Mouse (Mus musculus) liver, postnatal 0 days (tissue): ENCODE measurements around the gene Srgap1. TPM values are rescaled to one million over a fixed set of nuclear protein-coding genes. Genes with fewer than 3 reads are reported as not detected.

Experiments
- ATAC-seq: fragments of 200-750 bp; cut with Nextera tagmentation; 2 replicates; pipeline ENCODE4 v1.8.0; 2017; ENCODE audit warnings: mild to moderate bottlenecking, moderate library complexity
- DNase-seq: peaks from one replicate; pipeline ENCODE4 v3.0.0-alpha.2; 2016
- H3K27ac ChIP-seq: fragments of 300-500 bp; sonication (generic); 2 replicates; pipeline ENCODE4 v1.5.1; 2014; ENCODE audit warnings: antibody characterized with exemption, moderate library complexity, mild to moderate bottlenecking, low read depth
- H3K27me3 ChIP-seq: fragments of 300-500 bp; sonication (generic); 2 replicates; pipeline ENCODE4 v1.6.1; 2014; ENCODE audit warnings: low read length, control low read depth, mixed read lengths; ENCODE audit not compliant: insufficient read depth
- H3K36me3 ChIP-seq: fragments of 300-500 bp; sonication (generic); replicated peaks from 2 replicates; pipeline ENCODE4 v1.6.1; 2014; ENCODE audit warnings: mild to moderate bottlenecking, control low read depth, low read length, moderate library complexity, mixed read lengths; ENCODE audit not compliant: insufficient read depth
- H3K4me1 ChIP-seq: fragments of 300-500 bp; sonication (generic); 2 replicates; pipeline ENCODE4 v1.6.1; 2014; ENCODE audit warnings: antibody characterized with exemption, mild to moderate bottlenecking, control low read depth; ENCODE audit not compliant: insufficient read depth
- H3K4me2 ChIP-seq: fragments of 300-500 bp; sonication (generic); 2 replicates; pipeline ENCODE4 v1.6.1; 2014; ENCODE audit warnings: low read depth, mild to moderate bottlenecking, low read length, moderate library complexity, mixed read lengths
- H3K4me3 ChIP-seq: fragments of 300-500 bp; sonication (generic); 2 replicates; pipeline ENCODE4 v1.5.1; 2014; ENCODE audit warnings: low read depth, low read length
- H3K9ac ChIP-seq: fragments of 300-500 bp; sonication (generic); replicated peaks from 2 replicates; pipeline ENCODE4 v1.6.1; 2014; ENCODE audit warnings: mild to moderate bottlenecking, moderate library complexity
- H3K9me3 ChIP-seq: fragments of 300-500 bp; sonication (generic); 2 replicates; pipeline ENCODE4 v1.6.1; 2016; ENCODE audit warnings: mild to moderate bottlenecking, control low read depth, low read length, mixed read lengths
- CTCF ChIP-seq: sonication (generic); IDR thresholded peaks from 2 replicates; pipeline ENCODE4 v1.5.1; 2016; ENCODE audit warnings: antibody characterized with exemption, low read depth
- EP300 ChIP-seq: IDR thresholded peaks from 2 replicates; pipeline ENCODE4 v1.6.1; 2016; ENCODE audit warnings: antibody characterized with exemption, low read depth, mild to moderate bottlenecking
- WGBS: fragments of 180-500 bp; shearing (Covaris S2); extraction: QIAGEN DNeasy Blood & Tissue Kit; methylation state at CpG from one replicate; pipeline ENCODE4 v1.1.7; 2014; ENCODE audit not compliant: insufficient replicate concordance; 5-methylcytosine and 5-hydroxymethylcytosine counted together
- polyA plus RNA-seq: library from polyadenylated mRNA; unstranded; fragments of >200 nt; fragmentation: Nextera tagmentation; extraction: Ambion mirVana; gene quantifications from 2 replicates; pipeline ENCODE4 v1.2.1, GENCODE M21; 2015

Srgap1 gene
- polyA plus RNA-seq, 1 experiment from 2014 or later = 0.90 TPM

- no peaks in the 10 kb centered on the region for H3K27me3 ChIP-seq
- 84% methylated on average over 13 of the region's 13 CpGs for WGBS
- H3K4me2 ChIP-seq = no peak overlapping the region
- no peaks in the 10 kb centered on the region for H3K36me3 ChIP-seq
- H3K4me1 ChIP-seq = no peaks in the 10 kb centered on the region
- no peak overlapping the region for H3K4me3 ChIP-seq
- H3K9ac ChIP-seq = no peak overlapping the region
- TF ChIP-seq CTCF (no peak), EP300 (no peak)
- no peak for ATAC-seq
- H3K27ac ChIP-seq = no peak overlapping the region
- DNase-seq = no peak
- no peaks in the 10 kb centered on the region for H3K9me3 ChIP-seq
These were observed 242.6 kb downstream of the Srgap1 start for GRCm38 (mm10) chr10:121804551-121804950.

DNA sequence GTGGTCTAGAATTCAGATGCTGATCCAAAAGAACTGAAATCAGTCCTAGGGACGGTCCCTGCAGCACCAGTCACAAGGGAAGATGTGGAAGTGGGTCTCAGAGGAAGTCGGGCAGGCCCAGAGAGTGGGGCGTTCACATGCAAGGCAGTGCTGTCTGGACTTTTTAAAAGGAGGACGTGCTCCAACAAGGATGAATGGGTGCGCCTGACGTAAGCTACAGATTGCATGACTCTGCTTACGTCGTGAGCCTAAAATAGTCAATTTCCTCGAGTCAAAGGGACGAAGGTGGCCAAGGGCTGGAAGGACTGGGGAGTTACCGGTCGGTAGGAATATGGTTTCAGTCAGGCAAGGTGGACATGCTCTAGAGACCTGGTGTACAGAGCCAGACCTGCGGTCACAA, 247.1 kb downstream of the Srgap1 start:
- no peak for TF ChIP-seq CTCF
- TF ChIP-seq EP300 = no peak
- ATAC-seq (no peak), DNase-seq (no peak)
- no peaks in the 10 kb centered on the region for H3K27me3 ChIP-seq
- H3K9me3 ChIP-seq = no peaks in the 10 kb centered on the region
- H3K4me1 ChIP-seq = 0 out of 2 replicates have a peak, but pooled peaks cover 6% of the 10 kb centered on the region
- H3K27ac ChIP-seq = no peak overlapping the region
- 82% methylated on average over 13 of the region's 13 CpGs for WGBS
- H3K36me3 ChIP-seq = no peaks in the 10 kb centered on the region
- H3K9ac ChIP-seq = no peak overlapping the region
- no peak overlapping the region for H3K4me3 ChIP-seq
- no peak overlapping the region for H3K4me2 ChIP-seq

- no peak overlapping the region for H3K9ac ChIP-seq
- no peaks in the 10 kb centered on the region for H3K36me3 ChIP-seq
- H3K4me3 ChIP-seq = no peak overlapping the region
- H3K27ac ChIP-seq = no peak overlapping the region
- TF ChIP-seq EP300 (no peak), CTCF (peak; percentile 14; the same call in 1 of the 2 replicates)
- H3K4me2 ChIP-seq = peak overlapping the region; percentile 7; the same call in 1 of the 2 replicates
- 0 out of 2 replicates have a peak, but pooled peaks cover 6% of the 10 kb centered on the region for H3K4me1 ChIP-seq
- no peaks in the 10 kb centered on the region for H3K27me3 ChIP-seq
- WGBS = 40% methylated on average over 8 of the region's 8 CpGs
- DNase-seq (peak; percentile 58), ATAC-seq (peak; percentile 82)
- no peaks in the 10 kb centered on the region for H3K9me3 ChIP-seq
These were observed 250.9 kb downstream of the Srgap1 start for GRCm38 (mm10) chr10:121796027-121796802.

- TF ChIP-seq EP300 (no peak), CTCF (no peak)
- WGBS = 81% methylated on average over 12 of the region's 12 CpGs
These were observed 252.6 kb downstream of the Srgap1 start for GRCm38 (mm10) chr10:121794486-121794885.

GRCm38 (mm10) chr10:121792661-121793060, 254.5 kb downstream of the Srgap1 start:
- Histone ChIP-seq H3K27me3 (no peaks in the 10 kb centered on the region), H3K4me3 (no peak overlapping the region), H3K9ac (no peak overlapping the region), H3K27ac (no peak overlapping the region), H3K4me2 (no peak overlapping the region), H3K4me1 (0 out of 2 replicates have a peak, but pooled peaks cover 6% of the 10 kb centered on the region), H3K9me3 (no peaks in the 10 kb centered on the region), H3K36me3 (no peaks in the 10 kb centered on the region)
- 83% methylated on average over 17 of the region's 17 CpGs for WGBS
- no peak for TF ChIP-seq EP300
- no peak for TF ChIP-seq CTCF
- no peak for DNase-seq
- no peak for ATAC-seq

More at GRCm38 (mm10) chr10:121794486-121794885, 252.6 kb downstream of the Srgap1 start:
- Histone ChIP-seq H3K4me2 (no peak overlapping the region), H3K27me3 (no peaks in the 10 kb centered on the region), H3K36me3 (no peaks in the 10 kb centered on the region), H3K27ac (no peak overlapping the region), H3K4me1 (0 out of 2 replicates have a peak, but pooled peaks cover 6% of the 10 kb centered on the region), H3K9ac (no peak overlapping the region), H3K9me3 (no peaks in the 10 kb centered on the region), H3K4me3 (no peak overlapping the region)
- DNase-seq (no peak), ATAC-seq (no peak)

GRCm38 (mm10) chr10:121790078-121790477, 257.0 kb downstream of the Srgap1 start:
- H3K9ac ChIP-seq = no peak overlapping the region
- H3K9me3 ChIP-seq = no peaks in the 10 kb centered on the region
- no peaks in the 10 kb centered on the region for H3K36me3 ChIP-seq
- no peak for ATAC-seq
- no peaks in the 10 kb centered on the region for H3K4me1 ChIP-seq
- H3K4me2 ChIP-seq = no peak overlapping the region
- 77% methylated on average over 6 of the region's 6 CpGs for WGBS
- H3K27me3 ChIP-seq = no peaks in the 10 kb centered on the region
- no peak overlapping the region for H3K4me3 ChIP-seq
- H3K27ac ChIP-seq = no peak overlapping the region
- DNase-seq = no peak
- TF ChIP-seq CTCF = no peak
